Mouse (Mus musculus): ENCODE measurements at regions not wholly inside any gene's neighbourhood (a gene's known extent, or its start where the extent isn't known, plus 50 kb on each side); places are given as distances from the start of the nearest gene placed in this dataset.

DNA sequence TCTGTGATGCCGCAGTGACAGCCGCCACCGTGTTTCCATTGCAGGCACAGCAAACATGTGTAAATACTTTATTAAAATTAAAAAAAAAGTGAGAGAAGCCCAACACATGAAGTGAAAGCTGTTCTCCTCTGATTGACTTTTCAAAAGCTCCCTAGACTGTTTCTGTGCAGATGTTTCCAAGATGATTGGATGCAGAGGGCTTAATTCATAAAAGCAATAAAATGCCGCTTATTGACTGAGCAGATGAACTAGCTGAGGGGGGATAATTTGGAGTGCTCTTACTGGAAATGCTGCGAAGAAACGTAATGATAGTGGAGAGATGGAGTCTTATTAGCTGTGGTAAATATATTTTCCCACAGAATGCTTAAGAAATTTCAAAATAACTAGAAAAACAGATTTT lies 170.4 kb downstream of the Rnf144a start:
- no peak for DNase-seq (ENCODE audit: extremely low spot score, low read depth, low spot score)

DNA sequence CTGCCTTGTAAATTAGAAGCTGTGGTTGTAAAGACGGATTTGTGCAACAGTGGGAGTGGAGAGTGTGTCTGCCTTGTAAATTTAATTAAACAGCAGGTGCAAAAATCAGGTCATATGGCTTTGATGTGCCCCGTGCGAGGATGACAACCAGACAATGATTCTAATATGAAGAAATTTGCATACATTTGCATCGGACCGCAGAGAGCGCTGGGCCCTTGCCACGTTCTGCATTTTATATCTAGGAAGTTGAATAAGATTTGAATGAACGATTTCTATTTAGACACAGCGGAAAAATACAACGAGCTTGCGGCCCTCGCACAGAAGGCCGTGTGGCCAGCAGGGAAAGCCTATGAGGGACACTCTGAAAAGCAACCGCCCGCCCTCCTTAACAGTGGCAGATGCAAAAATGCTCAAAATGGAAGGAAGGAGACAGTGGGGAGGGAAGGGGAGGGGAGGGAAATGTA lies 187.5 kb downstream of the Rnf144a start:
- DNase-seq (ENCODE audit: extremely low spot score, low read depth, low spot score), result no peak

DNA sequence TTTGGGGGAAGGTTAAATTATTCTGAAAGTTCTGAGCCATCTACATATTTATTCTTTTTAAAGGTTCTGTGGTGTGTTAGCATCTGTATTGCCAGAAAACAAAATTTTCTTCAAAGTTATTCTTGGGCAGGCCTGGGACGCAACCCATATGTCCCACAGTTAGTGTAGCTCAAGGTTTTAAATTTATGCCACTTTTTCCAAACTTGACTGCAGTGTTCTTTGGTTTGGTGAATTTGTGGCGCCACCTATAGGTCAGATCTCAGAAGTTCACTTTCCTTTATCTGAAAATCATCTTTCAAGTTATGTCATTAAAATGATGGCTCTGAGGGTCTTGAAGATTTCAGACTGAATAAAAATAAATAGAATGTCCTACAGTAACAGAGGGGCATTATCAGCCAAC lies 188.7 kb downstream of the Rnf144a start:
- DNase-seq (ENCODE audit: extremely low spot score, low read depth, low spot score), result no peak

DNA sequence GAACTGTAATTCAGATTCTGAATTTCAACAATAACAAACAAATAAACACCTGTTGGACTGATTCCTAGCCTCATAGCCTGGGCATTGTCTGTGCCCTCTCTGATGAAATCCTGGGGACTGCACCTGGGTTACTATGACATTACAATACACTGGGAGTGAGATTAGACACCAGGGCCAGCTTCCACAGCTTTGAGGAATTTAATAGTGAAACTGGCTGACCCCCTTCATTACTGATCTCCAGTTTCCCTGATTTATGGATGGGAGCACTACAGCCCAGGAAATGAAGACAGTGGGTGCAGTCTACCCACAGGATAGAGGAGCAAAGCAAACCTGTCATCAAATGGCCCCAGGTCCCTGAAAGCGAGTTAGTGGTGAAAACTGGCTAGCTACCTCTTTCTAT lies 202.6 kb downstream of the Rnf144a start:
- no peak for DNase-seq (ENCODE audit: extremely low spot score, low read depth, low spot score)

DNA sequence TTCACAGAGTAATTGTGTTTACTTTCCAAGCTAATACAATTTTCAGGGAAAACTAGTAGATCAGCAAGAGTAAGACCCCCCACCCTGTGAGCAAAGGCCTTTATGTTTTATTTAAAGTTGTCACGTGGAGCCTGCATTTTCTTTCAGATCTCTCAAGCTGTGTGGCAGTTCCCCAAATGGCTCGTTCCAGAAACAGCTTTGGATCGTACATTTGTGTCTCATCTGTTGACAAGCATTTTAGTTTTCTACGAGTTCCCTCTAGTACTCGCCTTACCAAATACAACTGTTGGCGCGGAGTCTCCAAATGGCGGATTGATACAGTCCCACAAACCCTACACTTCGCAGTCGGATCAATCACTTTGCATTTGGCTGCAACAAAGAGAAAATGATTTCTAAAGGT lies 203.6 kb downstream of the Rnf144a start:
- DNase-seq (ENCODE audit: extremely low spot score, low read depth, low spot score), result no peak

DNA sequence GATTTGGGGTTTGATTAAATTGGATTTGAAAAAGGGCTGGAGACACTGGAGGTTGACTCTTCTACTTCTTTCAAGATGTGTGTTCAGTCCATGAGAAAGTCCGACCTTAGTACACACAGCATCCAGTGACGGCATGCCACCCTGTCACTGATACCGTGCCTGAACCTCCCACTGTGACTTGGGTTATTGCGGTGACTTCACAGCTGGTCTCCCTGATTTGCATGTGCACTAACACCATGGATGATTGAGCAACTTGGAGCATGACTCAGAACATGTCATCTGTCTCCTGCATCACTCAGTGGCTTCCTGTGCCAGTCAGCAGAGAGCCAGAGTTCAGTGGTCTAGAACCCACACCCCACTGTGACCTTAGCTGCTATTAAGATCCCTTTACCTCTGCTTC lies 208.3 kb downstream of the Rnf144a start:
- DNase-seq (ENCODE audit: extremely low spot score, low read depth, low spot score), result no peak

DNA sequence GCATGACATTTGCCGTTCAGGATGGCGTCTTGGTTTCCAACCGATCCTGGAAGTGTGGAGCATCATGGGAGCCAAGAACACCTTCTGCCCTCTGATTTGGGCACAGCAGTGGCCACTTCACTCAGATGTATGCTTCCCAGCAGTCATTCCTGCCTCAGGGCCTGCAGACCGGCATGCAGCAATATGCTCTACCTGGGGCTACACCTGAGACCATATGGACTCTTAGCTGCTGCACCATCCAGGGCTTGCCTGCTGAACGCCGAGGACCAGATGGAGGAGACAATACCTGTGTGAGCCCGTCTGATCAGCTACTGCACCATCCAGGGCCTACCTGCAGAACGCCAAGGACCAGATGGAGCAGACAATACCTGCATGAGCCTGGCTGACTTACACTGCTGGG lies 209.0 kb downstream of the Rnf144a start:
- DNase-seq (ENCODE audit: extremely low spot score, low read depth, low spot score), result no peak

DNA sequence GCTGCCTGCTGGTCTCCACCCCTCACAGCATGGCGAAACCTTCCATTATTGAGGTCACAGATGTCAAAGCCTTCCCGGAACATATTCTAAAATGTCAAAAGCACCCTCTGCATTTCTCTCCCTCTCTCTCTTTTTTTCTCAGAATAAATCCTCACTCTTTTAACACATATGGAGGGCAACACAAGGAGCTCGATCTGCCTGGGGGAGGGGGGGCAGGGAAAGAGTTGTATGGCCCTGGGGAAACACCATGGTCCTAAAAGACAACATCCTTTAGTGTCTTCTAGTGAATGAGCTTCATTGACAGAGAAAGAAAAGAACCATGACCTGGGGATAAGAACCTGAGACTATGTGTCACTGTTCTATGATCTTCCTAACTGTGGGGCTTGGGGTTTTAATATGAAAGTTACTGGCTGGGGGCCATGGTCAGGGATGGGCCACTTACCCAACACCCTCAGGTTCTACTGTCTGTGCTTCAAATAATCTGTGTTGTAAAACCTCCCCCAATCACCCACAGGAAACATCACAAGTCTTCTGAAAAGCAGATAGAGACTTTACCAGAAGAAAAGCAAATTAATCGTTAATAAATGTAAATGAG lies 223.0 kb downstream of the Rnf144a start:
- DNase-seq (ENCODE audit: extremely low spot score, low read depth, low spot score), result no peak

DNA sequence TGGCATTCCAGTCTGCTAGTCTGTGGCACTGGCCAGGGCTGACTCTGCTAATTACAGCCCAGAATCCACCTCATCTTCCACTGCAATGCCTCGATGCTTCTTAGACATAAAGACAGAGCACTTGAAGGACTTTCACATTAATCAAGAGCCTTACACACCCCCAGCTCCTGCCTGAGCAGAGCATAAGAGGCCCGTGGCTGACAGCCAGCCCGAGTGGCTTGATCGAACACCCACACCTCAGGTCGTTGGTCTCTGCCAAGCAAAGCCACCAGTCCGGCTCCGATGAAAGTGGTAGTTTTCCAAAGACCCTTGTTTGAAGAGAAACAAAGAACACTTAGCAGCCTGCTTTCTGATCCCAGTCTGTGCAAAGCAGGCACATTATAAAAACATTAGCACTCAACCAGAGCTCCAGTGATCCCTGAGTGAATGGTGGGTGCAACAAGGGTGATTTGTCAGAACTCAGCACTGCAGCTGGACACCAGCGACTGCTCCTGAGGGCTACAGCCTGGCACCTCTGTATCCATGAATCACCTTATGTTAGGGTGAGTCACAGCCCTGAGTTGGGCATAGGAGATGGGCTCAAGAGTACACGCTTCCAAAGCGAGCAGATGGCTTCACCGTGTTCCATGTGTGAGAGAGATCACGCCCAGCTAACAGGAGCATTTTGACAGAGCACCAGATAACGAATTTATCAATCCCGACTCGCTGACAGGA lies 223.6 kb downstream of the Rnf144a start:
- no peak for DNase-seq (ENCODE audit: extremely low spot score, low read depth, low spot score)

DNA sequence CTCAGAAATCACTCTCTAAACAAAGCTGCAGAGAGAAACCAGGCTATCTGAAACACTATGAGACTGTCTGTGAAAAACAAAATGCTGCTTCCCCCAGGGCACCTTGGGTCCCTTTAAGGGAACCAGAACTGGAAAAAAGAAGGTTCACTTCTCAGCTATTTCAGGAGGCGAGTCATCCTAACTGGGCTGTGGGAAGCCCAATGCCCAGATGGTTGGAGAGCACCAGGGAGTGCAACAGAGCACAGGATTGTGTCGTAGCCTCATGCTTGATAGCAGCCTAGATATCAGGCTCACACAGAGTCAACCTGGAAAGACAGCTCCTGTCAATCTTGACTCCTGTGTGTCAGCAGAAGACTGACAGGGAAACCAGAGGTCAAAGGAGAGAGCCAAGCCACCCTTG lies 226.1 kb downstream of the Rnf144a start:
- no peak for DNase-seq (ENCODE audit: extremely low spot score, low read depth, low spot score)

DNA sequence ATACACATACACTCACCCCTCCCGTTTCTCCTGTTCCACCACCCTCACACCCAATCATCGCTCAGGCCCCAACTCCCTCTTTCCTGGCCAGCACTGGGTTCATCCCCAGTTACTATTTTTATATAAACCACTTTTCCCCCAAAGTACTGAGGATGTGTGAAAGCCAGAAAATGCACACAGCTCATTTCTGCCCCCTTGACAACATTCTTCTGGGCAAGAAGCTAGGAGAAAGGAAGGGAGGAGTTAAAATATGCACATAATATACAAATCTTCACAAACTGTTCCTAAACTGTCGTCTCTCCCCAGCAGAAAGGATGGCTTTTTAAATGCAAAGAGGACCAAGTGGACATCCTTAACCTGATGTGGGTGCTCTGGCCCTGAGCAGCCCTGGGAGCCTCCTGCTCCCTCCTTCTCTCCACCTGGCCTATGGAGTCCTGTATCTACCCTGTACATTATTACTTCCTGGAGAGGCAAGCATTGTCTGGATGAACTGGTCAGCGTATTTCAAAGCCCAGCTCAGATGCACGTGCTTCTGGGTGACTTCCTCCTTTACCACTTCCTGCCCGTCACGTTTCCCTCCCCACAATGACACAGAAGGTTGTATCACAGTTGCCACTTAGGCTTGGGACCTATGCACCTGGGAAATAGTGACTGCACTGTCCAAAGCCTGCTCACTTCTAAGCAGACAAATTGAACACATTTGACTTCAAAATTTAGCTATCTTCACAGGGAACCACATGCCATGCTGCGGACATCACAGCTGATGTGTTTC lies 227.8 kb downstream of the Rnf144a start:
- no peak for DNase-seq (ENCODE audit: extremely low spot score, low read depth, low spot score)

DNA sequence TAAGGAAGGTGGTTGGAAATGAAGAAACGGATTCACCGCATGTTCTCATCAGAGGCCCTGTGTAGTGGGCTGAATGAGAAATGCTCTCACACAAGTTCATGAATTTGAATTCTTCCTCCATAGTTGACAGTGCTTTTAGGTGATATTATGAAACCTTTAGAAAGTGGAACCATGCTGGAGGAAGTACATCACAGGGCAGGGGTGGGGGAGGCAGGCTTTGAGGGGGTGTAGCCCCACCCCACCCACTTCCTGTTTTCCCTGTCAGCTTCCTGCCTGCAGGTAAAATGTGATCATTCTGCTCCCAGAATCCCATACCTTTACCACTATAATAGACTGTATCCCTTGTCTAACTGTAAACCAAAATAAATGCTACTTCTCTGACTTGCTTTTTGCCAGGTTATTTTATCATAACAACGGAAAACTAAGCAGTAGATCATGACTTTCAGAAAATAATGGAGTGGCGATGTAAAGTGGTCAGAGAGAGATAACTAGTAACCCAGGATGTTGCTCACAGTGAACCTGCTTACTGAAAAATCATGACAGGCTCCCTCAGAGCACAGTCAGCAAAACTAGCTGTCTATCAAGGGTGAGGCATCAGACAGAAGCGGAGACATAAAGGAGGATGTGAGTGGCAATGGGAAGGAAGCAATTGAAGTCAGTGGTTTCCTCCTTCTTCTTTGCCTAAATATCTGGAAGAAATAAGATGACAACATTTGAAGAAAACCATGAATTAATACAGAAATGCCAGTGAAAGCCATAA lies 230.2 kb downstream of the Rnf144a start:
- no peak for DNase-seq (ENCODE audit: extremely low spot score, low read depth, low spot score)

DNA sequence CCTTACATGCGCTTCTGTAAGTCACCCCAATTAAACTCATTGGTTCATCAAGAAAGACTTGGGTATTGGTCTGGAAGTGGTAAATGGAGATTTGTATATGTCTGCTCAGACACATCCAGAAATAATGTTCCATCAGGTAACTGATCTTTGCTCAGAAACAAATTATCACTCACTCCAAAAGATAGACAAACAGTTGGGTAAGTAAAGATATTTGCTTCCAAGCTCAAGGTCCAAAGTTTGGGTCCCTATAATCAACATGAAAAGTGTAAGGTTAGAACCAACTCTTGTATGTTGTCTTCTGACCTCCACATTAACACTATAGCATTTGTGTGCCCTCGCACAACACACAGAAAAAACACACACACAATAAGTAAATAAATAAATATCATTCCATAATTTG lies 232.0 kb downstream of the Rnf144a start:
- no peak for DNase-seq (ENCODE audit: extremely low spot score, low read depth, low spot score)

DNA sequence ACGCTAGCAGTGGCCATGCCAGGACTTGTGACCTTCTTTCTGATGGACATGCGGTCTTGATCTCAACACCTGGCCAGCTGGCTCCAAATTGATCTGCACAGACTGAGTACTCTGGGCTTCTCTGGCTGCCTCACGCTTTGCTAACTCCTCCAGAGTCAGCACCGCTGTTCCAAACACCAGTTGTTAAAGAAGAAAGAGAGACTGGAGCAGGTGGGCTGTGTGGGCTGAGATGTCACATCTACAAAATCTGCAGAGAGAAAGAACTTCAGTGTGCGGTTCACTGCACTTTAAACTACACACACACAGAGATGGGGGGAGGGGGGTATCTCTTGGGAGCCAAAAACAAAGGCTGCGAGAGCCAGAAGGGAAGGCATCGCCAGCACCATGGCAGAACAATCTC lies 234.2 kb downstream of the Rnf144a start:
- DNase-seq (ENCODE audit: extremely low spot score, low read depth, low spot score), result no peak

DNA sequence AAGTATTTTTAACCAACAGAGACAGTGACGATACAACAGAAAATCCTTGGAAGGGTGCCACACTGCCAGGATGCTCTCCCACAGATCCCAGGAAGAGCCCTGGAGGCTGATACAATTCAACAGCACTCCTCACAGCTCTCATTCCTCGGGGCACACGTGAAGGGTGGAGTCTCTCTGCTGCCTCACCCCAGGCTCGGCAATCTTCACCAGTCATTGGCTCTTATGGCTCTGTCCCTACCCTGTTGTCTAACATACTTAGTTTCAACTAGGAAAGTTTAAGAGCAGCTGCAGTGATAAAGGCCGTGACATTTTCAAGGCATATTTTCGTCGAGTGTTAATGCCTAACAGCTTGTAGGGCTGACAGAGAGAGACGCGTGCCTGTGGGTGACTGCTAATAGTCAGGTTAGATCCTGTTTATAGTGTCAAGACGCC lies 238.8 kb downstream of the Rnf144a start:
- no peak for DNase-seq (ENCODE audit: extremely low spot score, low read depth, low spot score)

DNA sequence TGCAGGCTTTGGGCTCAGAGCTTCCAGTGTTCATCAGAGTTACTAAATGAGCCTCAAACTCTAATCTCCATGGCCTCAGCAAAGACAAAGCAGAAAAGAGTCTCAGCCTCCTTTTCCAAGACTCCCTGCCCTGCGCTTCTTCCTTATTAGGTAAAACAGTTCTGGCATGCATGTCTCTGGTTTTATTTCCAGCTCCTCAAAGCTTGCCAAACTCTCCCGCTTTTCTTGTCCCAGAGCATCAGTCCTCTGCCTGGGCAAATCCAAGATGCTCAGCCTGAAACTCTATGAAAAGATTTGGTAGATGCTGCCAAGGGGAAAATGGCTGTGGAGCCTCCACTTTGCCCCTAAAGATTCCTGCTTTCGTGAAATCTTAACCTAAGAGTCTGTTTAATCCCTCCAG lies 251.6 kb downstream of the Rnf144a start:
- no peak for DNase-seq (ENCODE audit: extremely low spot score, low read depth, low spot score)

DNA sequence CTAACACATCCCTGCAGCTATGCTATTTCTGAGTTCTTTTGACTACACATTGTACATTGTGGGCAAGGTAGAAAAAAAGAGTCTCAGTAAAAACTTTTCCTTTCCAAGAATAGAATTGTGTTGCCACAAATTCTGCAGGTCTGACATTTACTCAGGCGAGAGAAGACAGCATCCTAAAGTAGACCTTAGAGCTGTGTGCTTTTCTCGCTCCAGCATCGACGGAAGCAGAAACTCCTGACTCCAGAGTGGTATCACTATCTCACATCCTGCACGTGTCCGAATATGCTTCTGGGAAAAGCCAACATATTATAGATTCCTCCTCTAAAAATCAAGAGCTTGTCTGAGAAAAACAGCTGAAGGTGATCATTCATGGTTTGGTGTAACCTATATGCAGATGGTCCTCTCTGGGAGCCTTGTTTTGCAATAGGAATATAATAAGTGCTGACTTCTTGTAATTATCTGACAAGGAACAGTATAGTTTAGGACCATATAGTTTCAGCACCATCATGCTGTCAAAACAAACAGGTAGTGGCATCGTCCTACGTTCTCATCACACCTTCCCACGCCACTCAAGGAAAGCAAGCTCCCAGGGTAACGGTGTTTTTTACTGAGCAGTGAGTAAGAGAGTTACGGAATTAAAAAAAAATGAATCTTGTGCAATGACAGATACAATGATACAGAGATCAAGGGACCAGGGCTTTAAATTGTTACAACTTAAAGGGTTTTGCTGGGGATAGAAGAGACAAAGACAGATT lies 254.0 kb downstream of the Rnf144a start:
- no peak for DNase-seq (ENCODE audit: extremely low spot score, low read depth, low spot score)

DNA sequence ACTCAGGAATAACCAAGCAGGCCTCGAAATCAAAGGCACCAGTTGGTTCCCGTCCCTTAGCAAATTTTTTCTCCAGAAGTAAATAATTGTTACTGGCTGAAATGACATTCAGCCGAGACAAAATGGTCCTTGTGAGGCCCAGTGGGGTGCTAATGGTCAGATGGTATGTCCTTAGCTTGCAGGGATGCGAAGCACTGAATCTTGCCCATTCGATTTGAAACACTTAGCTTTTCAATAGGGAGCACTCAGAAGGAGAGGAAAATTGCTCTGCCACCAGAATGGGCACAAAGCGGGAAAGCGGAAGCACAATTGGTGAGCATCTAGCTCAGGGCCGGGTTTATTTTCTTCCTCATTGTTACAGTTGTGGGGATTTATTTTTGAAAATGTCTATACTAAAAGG lies 262.1 kb downstream of the Rnf144a start:
- DNase-seq (ENCODE audit: extremely low spot score, low read depth, low spot score), result no peak

DNA sequence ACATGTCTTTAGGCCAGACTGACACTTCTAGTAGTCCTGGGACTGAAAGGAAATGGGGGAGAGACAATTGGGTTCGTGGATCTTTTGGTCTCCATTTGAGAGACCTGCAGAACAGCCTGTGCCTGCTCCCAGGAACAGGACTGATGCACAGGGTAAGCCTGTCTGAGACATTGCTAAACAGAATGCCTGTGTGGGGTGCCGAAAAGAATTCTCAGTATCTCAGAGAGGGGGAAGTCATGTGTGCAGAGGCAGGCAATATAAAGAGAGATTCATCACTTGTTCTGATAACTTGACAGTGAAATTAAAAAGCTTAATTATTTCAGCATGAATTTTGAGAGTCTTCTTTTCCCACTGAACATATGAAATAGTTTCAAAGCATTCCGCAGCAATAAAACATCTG lies 268.7 kb downstream of the Rnf144a start:
- no peak for DNase-seq (ENCODE audit: extremely low spot score, low read depth, low spot score)

DNA sequence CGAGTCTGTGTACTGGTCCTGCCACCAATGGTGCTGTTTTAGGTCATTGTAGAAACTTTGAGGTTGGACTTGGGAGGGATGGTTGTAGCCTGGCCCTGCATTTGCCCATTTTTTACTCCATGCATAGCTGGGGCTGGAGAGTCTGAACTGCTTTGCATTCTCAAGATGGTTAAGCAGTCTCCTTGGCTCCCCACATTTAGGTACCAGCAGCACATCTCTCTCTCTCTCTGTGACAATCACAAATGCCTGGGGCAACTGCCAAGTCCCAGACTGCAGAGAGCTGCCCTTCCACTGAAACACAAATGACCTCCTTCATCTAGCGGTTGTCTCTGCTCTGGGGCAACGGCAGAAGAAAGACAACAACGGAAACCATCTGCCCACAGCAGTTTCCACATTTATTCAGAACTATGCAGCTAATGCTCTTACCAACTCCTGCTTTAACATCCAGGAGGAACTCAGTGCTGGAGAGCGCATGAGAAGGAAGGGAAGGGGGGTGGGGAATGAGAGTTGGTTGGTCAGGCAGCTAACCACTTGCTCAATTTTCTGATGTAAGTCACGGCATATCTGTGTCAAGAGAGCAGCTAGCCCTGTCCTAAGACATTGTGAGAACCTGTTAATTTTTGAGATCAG lies 269.9 kb downstream of the Rnf144a start:
- DNase-seq (ENCODE audit: extremely low spot score, low read depth, low spot score), result no peak

Data from hindlimb bud, embryonic 11.5 days (tissue).